Mouse (Mus musculus) cerebellum, postnatal 36 days (tissue): ENCODE measurements around the gene Plpp1.

ENCODE experiments used
- DNase-seq, 2 experiments: peaks; one replicate each; pipeline ENCODE4 v3.0.0; 2021 to 2022; ENCODE audit warnings: mixed read lengths in 2 of 2

The Plpp1 gene

GRCm38 (mm10) chr13:112822413-112822812 is 21.8 kb downstream of the Plpp1 start:
- no peak for DNase-seq

- no peak for DNase-seq
Observed at GRCm38 (mm10) chr13:112823236-112823910, 22.8 kb downstream of the Plpp1 start.

- no peak for DNase-seq
Observed at GRCm38 (mm10) chr13:112823911-112824648, 23.5 kb downstream of the Plpp1 start.

- no peak for DNase-seq
Observed at GRCm38 (mm10) chr13:112825479-112825878, 24.9 kb downstream of the Plpp1 start.

GRCm38 (mm10) chr13:112829619-112830018 is 29.0 kb downstream of the Plpp1 start:
- DNase-seq = no peak

GRCm38 (mm10) chr13:112832589-112832988 is 32.0 kb downstream of the Plpp1 start:
- no peak for DNase-seq

- DNase-seq = peak in 1 of 2 experiments; percentile 21
Observed at GRCm38 (mm10) chr13:112833253-112833894, 32.8 kb downstream of the Plpp1 start.

- peak; percentile 17 to 22 for DNase-seq
Observed at GRCm38 (mm10) chr13:112833895-112834263, 33.3 kb downstream of the Plpp1 start.

GRCm38 (mm10) chr13:112835113-112835512 is 34.5 kb downstream of the Plpp1 start:
- peak; percentile 30 to 37 for DNase-seq

GRCm38 (mm10) chr13:112836951-112837350 is 36.4 kb downstream of the Plpp1 start:
- DNase-seq = no peak

GRCm38 (mm10) chr13:112837621-112838155 is 37.1 kb downstream of the Plpp1 start:
- no peak for DNase-seq

- DNase-seq = no peak
Observed at GRCm38 (mm10) chr13:112838562-112839232, 38.1 kb downstream of the Plpp1 start.

GRCm38 (mm10) chr13:112840241-112841087 is 39.9 kb downstream of the Plpp1 start:
- DNase-seq = no peak

- DNase-seq = no peak
Observed at GRCm38 (mm10) chr13:112845931-112846330, 45.3 kb downstream of the Plpp1 start.

- no peak for DNase-seq
Observed at GRCm38 (mm10) chr13:112853710-112854316, 53.2 kb downstream of the Plpp1 start.

GRCm38 (mm10) chr13:112854402-112854801 is 53.8 kb downstream of the Plpp1 start:
- DNase-seq = no peak

- DNase-seq = no peak
Observed at GRCm38 (mm10) chr13:112857921-112858320, 57.3 kb downstream of the Plpp1 start.

- DNase-seq = no peak
Observed at GRCm38 (mm10) chr13:112859574-112860134, 59.1 kb downstream of the Plpp1 start.

- DNase-seq = no peak
Observed at GRCm38 (mm10) chr13:112860370-112860769, 59.8 kb downstream of the Plpp1 start.

GRCm38 (mm10) chr13:112860911-112861310 is 60.3 kb downstream of the Plpp1 start:
- no peak for DNase-seq

GRCm38 (mm10) chr13:112861825-112862306 is 61.3 kb downstream of the Plpp1 start:
- DNase-seq = no peak
